Mouse (Mus musculus) testis, postnatal 10 days (tissue): ENCODE results near the gene Vmn2r36.
"Not testable (repeated sequence)": the region's sequence is repeated elsewhere in the genome, so short reads cannot be mapped to it uniquely, and the experiment has no call there.

Source experiments
- DNase-seq: peaks from one replicate; pipeline ENCODE4 v3.0.0; 2021; ENCODE audit warnings: low spot score

The Vmn2r36 gene

GRCm38 (mm10) chr7:7902395-7902794 lies at the start of gene Vmn2r36:
Gene Vmn2r36, minus strand, starts transcription at chr7:7902495.
- DNase-seq: not testable (repeated sequence)
